Mouse (Mus musculus): Measurements from ENCODE around the gene Myef2.
A peak's percentile ranks its signal among the peaks of the same experiment; 100 is the strongest.
"Not testable (repeated sequence)": the region's sequence is repeated elsewhere in the genome, so short reads cannot be mapped to it uniquely, and the experiment has no call there.

Myef2 gene

GRCm38 (mm10) chr2:125123477-125123852 is at the start of gene Myef2:
Gene Myef2, minus strand, starts transcription at chr2:125123661.
- DNase-seq (ENCODE audit: low spot score in 2 of 2), result peak; percentile 57

GRCm38 (mm10) chr2:125162012-125162470 is 38.6 kb upstream of the Myef2 start:
- DNase-seq (ENCODE audit: low spot score in 2 of 2), result no peak

GRCm38 (mm10) chr2:125155504-125155903 is 32.0 kb upstream of the Myef2 start:
- DNase-seq (ENCODE audit: low spot score in 2 of 2), result no peak

GRCm38 (mm10) chr2:125154294-125154693 is 30.8 kb upstream of the Myef2 start:
- no peak for DNase-seq (ENCODE audit: low spot score in 2 of 2)

DNA sequence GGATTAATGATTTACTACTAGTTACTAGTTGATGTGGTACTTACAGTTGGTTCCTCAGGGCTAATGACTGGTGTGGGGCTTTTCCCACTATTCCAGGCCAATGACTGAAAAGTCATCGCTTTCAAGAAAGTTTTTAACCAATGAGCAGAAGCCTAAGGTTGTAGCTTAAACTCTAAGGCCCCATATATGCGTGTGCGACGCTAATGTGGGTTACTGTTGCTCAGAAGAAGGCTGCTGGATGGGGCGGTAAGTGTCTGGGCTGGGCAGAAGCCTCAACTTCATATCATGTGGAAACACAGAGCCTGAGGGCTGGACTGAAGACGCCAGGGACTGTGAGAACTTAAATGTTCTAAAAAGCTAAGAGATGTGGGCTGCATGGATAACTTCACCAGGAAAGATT is 28.9 kb upstream of the Myef2 start, which contains the start of gene Slc12a1:
Gene Slc12a1, plus strand, starts transcription at position 118 of the 400 bp plus-strand sequence.
- DNase-seq (ENCODE audit: low spot score in 2 of 2), result no peak

DNA sequence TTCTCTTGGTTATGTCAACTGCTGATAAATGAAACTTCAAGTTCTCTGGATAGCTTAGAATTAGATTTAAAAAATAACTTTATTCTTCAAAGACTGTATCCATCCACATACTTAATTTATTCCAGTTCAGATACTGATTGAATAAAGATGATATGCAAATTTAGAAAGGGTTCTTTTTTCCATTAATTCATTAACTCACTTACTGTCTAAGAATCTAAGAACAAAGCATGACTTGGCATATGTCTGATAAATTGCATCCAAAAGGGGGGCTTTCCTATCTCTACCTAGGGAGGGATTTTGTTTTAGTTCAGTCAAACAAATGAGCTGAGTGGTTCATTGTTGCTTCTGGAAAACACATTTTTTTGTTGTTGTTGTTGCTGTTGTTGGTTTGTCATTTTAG is 18.9 kb upstream of the Myef2 start:
- DNase-seq (ENCODE audit: low spot score in 2 of 2), result no peak

DNA sequence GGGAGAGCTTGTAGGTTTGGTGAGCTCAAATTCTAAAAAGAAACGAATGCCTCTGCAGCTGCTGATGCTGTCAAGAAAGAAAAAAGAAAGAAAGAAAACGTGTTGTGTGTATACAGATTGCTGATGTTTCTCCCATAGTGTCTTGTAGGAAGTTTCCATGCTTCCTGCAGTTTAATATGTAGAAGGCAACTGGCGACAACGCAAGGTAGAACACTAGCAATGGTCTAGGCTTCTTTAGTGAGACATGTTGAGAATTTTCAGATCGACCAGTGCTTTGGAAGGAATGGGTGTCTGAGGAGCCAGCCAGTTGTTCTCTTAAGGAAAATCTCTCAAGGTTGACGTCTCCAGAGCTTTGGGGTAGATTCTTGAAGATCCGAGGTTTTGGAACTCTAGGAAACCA is 13.4 kb upstream of the Myef2 start:
- no peak for DNase-seq (ENCODE audit: low spot score in 2 of 2)

GRCm38 (mm10) chr2:125135903-125136811 is 12.7 kb upstream of the Myef2 start, which contains the start of gene Ctxn2:
Gene Ctxn2, plus strand, starts transcription at chr2:125136692.
- peak; percentile 22 to 53 for DNase-seq (ENCODE audit: low spot score in 2 of 2)

GRCm38 (mm10) chr2:125134113-125134512 is 10.7 kb upstream of the Myef2 start:
- no peak for DNase-seq (ENCODE audit: low spot score in 2 of 2)

DNA sequence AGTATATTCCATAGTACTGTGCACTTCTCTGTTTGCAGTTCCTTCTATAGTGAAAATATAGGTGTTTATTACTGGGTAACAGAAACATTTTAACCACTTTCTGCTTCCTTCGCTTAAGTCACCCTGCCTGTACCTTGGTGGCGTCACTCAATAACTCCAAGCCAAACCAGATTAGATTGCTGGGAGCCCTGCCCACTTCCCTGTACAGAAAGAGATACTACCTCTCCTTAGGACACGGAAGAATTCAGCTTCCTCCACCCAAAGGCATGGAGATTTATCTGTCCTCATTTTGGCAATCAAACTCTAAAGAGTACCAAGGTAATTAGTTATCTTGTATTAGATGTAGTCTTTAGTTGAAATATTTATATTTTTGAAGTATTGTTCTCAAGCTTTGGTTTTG is 3.3 kb upstream of the Myef2 start:
- DNase-seq (ENCODE audit: low spot score in 2 of 2), result no peak

DNA sequence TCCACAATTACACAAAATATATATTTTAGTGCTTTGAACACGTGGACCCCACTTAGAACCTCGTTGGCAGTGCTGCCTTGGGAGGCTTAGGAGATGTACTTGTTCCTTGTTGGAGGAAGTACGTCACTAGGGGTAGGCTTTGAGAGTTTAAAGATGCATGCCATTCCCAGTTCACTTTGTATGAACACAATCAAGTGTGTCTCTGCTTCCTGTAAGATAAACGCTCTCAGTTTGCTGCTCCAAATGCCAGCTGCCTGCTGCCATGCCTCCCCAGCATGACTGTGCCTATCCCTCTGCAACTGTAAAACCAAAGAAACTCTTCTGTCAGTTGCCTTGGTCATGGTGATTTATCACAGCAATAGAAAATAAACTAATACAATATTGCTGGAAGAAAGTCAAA is 2.4 kb upstream of the Myef2 start:
- no peak for DNase-seq (ENCODE audit: low spot score in 2 of 2)

DNA sequence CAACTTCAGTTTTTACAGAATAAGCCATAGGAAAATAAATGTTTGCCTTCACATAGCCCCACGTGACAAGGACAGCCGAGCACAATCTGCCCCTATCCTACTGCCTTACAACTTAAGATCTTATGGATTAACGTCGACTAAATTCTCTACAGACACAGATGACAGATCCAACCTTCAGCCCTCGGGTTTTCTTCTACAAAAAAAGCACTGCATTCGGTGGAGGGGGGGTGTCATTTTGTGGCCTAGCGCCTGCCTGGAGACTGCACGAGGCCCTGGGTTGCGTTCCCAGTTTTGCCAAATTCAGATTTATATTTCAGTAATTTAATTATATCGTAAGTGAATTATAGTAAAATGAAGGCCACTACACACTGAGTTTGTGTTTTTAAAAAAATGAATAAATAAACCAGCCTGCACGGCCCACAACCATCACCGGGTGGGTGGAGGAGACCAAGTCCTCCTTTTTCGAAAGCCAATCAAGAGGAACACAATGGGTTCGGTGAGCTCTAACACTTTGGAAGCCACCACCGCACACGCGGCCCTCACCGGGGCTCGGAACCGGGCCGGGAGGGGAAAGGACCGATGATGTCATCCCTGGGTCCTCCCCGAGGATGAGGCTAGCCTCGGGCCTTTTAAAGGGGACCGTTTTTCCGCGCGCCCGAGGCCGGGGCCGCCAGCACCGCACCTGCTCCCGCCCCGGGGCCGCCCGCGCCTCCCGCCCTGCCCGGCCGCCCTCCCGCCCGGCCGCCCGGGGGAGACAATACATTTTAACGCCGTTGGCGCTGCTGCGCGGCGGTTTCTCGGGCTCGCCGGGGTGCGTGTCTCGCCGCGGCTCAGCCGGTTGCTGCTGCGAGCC is 611 bp downstream of the Myef2 start:
- DNase-seq (ENCODE audit: low spot score in 2 of 2), result peak; percentile 25 to 39

GRCm38 (mm10) chr2:125122288-125122623 is 1.2 kb downstream of the Myef2 start:
- DNase-seq (ENCODE audit: low spot score in 2 of 2), result no peak

DNA sequence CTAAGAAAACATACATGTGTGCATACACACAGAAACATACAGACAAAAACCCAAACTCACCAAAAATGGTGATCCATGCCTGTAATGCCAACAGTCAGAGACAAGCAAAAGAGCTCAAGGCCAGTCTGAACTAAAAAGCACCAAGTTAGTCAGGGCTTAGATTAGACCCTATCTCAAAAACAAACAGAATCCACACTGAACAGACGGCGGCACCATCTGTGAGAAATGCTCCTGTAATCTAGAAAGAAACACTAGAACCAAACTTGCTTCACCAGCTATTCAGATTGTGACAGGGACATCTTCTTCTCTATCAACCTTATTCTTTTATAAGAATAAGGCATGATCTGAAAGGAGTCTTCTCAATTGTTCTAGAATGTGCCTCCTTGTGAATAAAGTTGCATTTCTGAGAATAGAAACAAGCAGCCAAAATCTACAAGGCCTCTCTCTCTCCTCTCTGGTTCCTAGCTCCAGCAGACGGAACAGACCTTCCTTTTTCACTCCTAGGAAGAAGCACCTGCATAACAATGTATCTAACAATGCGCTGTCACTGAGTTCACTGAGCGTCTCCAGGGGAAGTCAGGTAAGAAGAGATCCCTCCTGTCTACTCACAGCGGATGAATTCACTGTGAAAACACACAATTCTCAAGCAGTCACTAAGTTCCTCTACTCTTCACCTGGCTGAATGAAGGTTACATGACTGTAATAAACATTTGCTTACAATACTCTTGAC is 3.9 kb downstream of the Myef2 start:
- DNase-seq (ENCODE audit: low spot score in 2 of 2), result peak; percentile 27 to 36

GRCm38 (mm10) chr2:125106536-125106935 is 16.9 kb downstream of the Myef2 start:
- DNase-seq (ENCODE audit: low spot score in 2 of 2), result not testable (repeated sequence)

DNA sequence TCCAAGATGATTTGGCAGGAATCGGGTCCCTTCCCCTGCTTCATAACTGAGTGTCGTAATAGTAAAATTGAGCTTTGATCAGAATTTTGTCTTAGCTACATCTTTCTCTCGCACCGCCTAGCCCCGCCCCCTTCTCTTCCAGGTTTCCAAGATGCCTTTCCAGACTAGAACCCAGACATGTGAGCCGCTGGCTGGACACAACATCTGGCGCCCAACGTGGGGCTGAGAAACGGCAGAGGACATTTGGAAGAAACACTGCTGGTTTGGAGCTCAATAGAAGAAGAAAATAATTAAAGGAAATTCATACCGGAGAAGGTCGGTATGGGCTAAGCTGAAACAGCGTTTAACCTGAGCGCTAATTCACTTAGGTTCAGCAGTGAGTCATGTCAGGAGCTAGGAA is 19.0 kb downstream of the Myef2 start:
- not testable (repeated sequence) for DNase-seq (ENCODE audit: low spot score in 2 of 2)

GRCm38 (mm10) chr2:125092123-125092522 is 31.3 kb downstream of the Myef2 start:
- DNase-seq (ENCODE audit: low spot score in 2 of 2), result not testable (repeated sequence)

- DNase-seq (ENCODE audit: low spot score in 2 of 2), result no peak
These were observed 34.7 kb downstream of the Myef2 start for GRCm38 (mm10) chr2:125088757-125089156.

DNA sequence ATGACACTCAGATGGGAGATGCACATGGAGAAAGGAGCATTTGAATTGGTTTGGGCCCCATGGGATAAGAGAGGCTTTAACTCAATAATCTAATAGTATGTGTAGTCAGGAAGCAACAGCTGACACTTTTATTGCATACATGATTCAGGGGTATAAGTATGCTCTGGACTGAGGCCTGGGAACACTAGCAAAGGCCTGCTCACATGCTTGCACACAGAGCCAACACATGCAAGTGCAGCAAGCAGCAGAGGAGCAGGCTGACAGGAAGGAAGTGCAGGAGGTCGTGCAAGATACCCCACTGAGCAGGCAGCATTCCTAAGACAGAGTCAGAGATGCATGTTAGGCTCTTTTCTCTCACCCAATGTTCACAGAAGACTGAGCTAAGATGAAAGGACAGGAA is 39.6 kb downstream of the Myef2 start:
- DNase-seq (ENCODE audit: low spot score in 2 of 2), result no peak

GRCm38 (mm10) chr2:125073056-125073780 is 50.2 kb downstream of the Myef2 start:
- no peak for DNase-seq (ENCODE audit: low spot score in 2 of 2)

DNA sequence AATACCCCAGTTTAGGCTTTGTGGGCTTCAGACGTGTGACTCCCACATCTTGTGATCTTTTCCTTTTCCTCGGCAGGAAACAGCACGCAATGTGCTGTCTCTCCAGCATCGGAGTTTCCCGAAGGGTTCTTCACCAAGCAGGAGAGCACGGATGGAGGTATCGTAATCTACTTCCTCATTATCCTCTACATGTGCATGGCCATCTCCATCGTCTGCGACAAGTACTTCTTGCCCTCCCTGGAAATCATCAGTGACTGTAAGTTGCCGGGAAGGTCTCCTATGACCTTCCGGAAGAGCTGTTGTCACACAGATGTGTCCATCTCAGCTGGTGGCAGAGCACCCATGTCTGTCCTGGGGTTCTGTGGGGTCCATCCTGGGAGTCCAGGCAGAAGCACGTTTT is 54.8 kb downstream of the Myef2 start:
- DNase-seq (ENCODE audit: low spot score in 2 of 2), result no peak
